Mouse (Mus musculus): ENCODE results near the gene Tcirg1.

DNA sequence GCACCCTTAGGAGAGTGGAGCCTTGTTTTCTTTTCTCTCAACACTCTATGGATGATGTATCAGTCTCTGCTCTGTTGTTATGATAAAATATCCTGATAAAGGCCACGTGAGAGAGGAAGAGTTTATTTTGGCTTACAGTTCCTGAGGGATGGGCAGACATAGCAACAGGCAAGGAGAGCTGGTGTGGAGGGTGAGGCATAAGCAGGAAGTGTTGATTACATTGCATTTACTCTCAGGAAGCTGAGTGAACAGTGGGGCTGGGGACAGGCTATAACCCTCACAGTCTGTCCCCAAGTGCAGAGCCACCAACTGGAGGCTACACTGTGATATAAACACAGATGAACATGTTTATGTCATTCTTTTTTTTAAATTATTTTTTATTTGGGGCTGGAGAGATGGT, 45.2 kb upstream of the Tcirg1 start:
- TF ChIP-seq POLR2A (IDR thresholded peaks at IDR 0.05; ENCODE audit: borderline replicate concordance, insufficient read depth, low read length) (no peak), CTCF (IDR thresholded peaks at IDR 0.05; ENCODE audit: borderline replicate concordance, insufficient read depth, low read depth, low read length) (no peak)
